Mouse (Mus musculus): Measurements from ENCODE around the gene Fbxl17.

- no peak for TF ChIP-seq TAL1 (conservative IDR thresholded peaks at IDR 0.05; ENCODE audit: low read depth, low read length)
- no peak for TF ChIP-seq CTCF (IDR thresholded peaks at IDR 0.05; ENCODE audit: low read depth, low read length)
- no peak for TF ChIP-seq GATA1 (IDR thresholded peaks at IDR 0.05; ENCODE audit: borderline replicate concordance, low read length)
- TF ChIP-seq POLR2AphosphoS5 (IDR thresholded peaks at IDR 0.05; ENCODE audit: insufficient replicate concordance, low read depth, low read length), result no peak
These were observed 10.6 kb upstream of the Fbxl17 start for GRCm38 (mm10) chr17:63510451-63510850.
